Mouse (Mus musculus) mesoderm, embryonic 11.5 days (tissue): ENCODE results near the gene Noxo1.

ENCODE experiments used
- DNase-seq: peaks from one replicate; pipeline ENCODE4 v3.0.0-alpha.2; 2012; ENCODE audit warnings: low read depth, low spot score

Gene Noxo1

DNA sequence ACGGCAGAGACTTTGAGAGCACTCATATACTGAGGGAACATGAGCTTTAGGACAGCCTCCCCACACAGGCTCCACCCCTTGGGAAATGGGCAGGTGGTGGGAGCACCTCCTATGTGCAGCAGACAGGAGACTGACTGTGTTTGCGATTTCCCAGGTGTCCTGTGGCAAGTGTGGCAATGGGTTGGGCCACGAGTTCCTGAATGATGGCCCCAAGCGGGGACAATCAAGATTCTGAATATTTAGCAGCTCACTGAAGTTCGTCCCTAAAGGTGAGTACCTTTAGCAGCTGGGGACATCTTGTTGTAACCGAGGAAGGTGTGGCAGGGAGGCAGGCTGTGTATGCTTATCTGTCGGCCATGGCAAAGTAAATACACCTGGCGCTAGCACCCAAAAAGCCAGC, 43.9 kb downstream of the Noxo1 start:
- DNase-seq, result no peak

DNA sequence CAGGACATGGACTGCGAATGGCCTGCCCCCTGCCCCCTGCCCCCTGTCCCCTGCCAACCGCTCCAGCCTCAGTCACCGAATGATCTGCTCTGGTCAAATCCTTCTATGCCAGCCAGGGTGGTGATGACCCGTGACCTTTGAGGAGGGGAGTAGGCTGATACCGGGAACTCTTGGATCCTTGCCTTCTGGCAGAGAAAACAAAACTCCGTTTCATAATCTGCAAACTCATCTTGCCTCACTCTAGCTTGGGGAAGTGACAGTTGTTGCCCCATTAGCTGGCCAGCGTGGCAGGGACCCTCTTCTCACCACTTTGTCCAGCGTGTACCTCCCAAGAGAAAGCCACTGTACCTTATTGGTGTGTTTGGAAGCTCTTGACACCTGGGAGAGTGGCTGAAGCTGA, 46.3 kb downstream of the Noxo1 start:
- DNase-seq, result no peak

DNA sequence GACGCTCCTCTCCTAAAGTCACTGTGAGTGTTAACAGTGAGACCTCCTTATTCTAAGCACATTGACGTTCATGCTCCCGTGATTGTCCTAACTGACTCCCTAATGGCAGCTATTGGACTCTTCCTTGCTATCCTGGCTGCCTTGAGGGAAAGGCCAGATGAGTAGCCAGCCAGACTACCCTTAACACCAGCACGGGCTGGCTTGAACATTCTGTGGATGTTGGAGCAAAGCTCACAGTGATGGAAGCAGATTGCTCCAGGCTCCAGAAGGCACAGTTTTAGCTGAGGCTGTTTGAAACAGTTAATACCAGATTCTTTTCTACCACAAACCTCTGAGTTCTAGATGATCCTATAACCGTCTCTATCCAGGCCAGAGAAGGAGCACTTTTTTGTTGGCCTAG, 47.9 kb downstream of the Noxo1 start:
- DNase-seq, result no peak

DNA sequence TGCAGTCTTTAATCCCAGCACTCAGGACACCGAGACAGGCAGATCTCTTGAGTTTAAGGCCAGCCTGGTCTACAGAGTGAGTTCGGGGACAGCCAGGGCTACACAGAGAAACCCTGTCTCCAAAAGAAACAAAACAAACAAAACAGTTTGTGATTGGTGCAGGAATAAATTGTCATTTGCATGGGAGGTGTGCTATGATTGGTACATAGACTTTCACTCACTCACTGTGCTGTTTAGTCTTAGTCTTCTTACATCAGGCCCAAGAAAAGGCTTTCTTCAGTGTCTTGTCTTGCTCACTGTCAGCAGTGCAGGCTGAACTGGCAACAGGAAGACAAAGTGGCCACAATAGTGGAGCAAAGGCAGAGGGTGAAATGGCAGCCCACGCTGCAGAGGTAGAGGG, 48.3 kb downstream of the Noxo1 start:
- DNase-seq, result no peak

GRCm38 (mm10) chr17:24745526-24746497, 49.8 kb downstream of the Noxo1 start:
- DNase-seq, result peak; percentile 92

DNA sequence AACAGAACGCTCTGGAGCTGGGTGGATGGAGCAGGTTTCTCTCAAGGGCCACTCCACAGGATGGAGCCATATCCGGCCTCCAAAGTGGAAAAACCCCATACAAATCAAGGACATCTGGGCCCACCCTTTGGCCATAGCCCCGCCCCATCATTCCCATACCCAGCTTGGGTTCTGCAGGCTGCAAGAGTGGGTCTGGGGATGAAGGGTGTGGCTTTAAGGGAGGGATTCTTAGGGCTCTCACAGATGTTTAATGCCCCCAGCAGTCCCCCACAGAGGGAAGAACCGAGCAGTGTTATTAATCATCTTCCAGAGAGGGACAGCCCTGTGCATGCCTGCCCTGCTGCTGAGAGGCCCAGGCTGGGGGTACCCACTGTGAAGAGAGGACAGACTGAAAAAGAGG, 51.0 kb downstream of the Noxo1 start:
- no peak for DNase-seq
